Mouse (Mus musculus) right cerebral cortex, postnatal 25 days (tissue): ENCODE results near the gene Mettl1.
"Not testable (repeated sequence)": the region's sequence is repeated elsewhere in the genome, so short reads cannot be mapped to it uniquely, and the experiment has no call there.

Experiments
- DNase-seq: peaks from one replicate; pipeline ENCODE4 v3.0.0; 2022

The Mettl1 gene

GRCm38 (mm10) chr10:127069281-127070189 lies 28.3 kb downstream of the Mettl1 start:
- DNase-seq, result no peak

GRCm38 (mm10) chr10:127070190-127071121 lies 29.2 kb downstream of the Mettl1 start, which contains the start of gene Tspan31:
Tspan31 (minus strand) TSS chr10:127070264.
- peak; percentile 90 for DNase-seq

- no peak for DNase-seq
Observed at GRCm38 (mm10) chr10:127071203-127071602, 30.0 kb downstream of the Mettl1 start.

GRCm38 (mm10) chr10:127072270-127072669 lies 31.1 kb downstream of the Mettl1 start:
- DNase-seq, result not testable (repeated sequence)

- DNase-seq, result not testable (repeated sequence)
Observed at GRCm38 (mm10) chr10:127072969-127073368, 31.8 kb downstream of the Mettl1 start.

GRCm38 (mm10) chr10:127073981-127074380 lies 32.8 kb downstream of the Mettl1 start:
- no peak for DNase-seq

- no peak for DNase-seq
Observed at GRCm38 (mm10) chr10:127075080-127075479, 33.9 kb downstream of the Mettl1 start, which contains the start of gene Agap2. Agap2 (plus strand) TSS chr10:127075284.

- no peak for DNase-seq
Observed at GRCm38 (mm10) chr10:127075651-127076050, 34.4 kb downstream of the Mettl1 start.

- no peak for DNase-seq
Observed at GRCm38 (mm10) chr10:127076082-127076481, 34.9 kb downstream of the Mettl1 start.

- DNase-seq, result peak; percentile 50
Observed at GRCm38 (mm10) chr10:127077515-127077914, 36.3 kb downstream of the Mettl1 start.

- DNase-seq, result peak; percentile 61
Observed at GRCm38 (mm10) chr10:127078001-127078676, 36.9 kb downstream of the Mettl1 start.

GRCm38 (mm10) chr10:127078677-127079575 lies 37.7 kb downstream of the Mettl1 start:
- DNase-seq, result peak; percentile 60

- DNase-seq, result peak; percentile 54
Observed at GRCm38 (mm10) chr10:127079665-127080391, 38.6 kb downstream of the Mettl1 start.

GRCm38 (mm10) chr10:127080901-127081780 lies 39.9 kb downstream of the Mettl1 start:
- peak; percentile 70 for DNase-seq

GRCm38 (mm10) chr10:127081996-127082620 lies 40.9 kb downstream of the Mettl1 start:
- DNase-seq, result no peak

GRCm38 (mm10) chr10:127083292-127083914 lies 42.2 kb downstream of the Mettl1 start:
- DNase-seq, result no peak

- no peak for DNase-seq
Observed at GRCm38 (mm10) chr10:127083915-127084306, 42.7 kb downstream of the Mettl1 start.

GRCm38 (mm10) chr10:127085052-127085451 lies 43.8 kb downstream of the Mettl1 start:
- DNase-seq, result no peak

GRCm38 (mm10) chr10:127085633-127086032 lies 44.4 kb downstream of the Mettl1 start:
- no peak for DNase-seq
